Mouse (Mus musculus) MEL (cell line): ENCODE measurements around the gene Frmd7. TPM values are rescaled to one million over a fixed set of nuclear protein-coding genes. Genes with fewer than 3 reads are reported as not detected.

Experiments
- DNase-seq: peaks from one replicate; pipeline ENCODE4 v3.0.0; 2011; ENCODE audit warnings: low read depth, low spot score
- H3K27ac ChIP-seq: 2 replicates; pipeline ENCODE4 v1.5.1; 2012; ENCODE audit warnings: low read depth, mild to moderate bottlenecking, control low read depth, low read length, moderate library complexity; ENCODE audit not compliant: control insufficient read depth
- H3K27me3 ChIP-seq, 2 experiments: fragments of 150-350 bp in 1 of 2; sonication (generic) in 1 of 2; 2 replicates each; pipeline ENCODE4 v1.6.1; 2012; ENCODE audit warnings: low read length in 2 of 2, mild to moderate bottlenecking in 2 of 2, improper control_type of control experiment in 1 of 2, moderate library complexity in 1 of 2; ENCODE audit not compliant: insufficient read depth in 2 of 2, control insufficient read depth in 1 of 2
- H3K36me3 ChIP-seq, 2 experiments: 2 replicates each; pipeline ENCODE4 v1.6.1; 2012 to 2014; ENCODE audit warnings: low read length in 2 of 2, improper control_type of control experiment in 1 of 2, inconsistent platforms in 1 of 2, mild to moderate bottlenecking in 1 of 2; ENCODE audit not compliant: insufficient read depth in 2 of 2, control insufficient read depth in 1 of 2
- H3K4me1 ChIP-seq, 2 experiments: fragments of 150-350 bp in 1 of 2; sonication (generic) in 1 of 2; 2 replicates each; pipeline ENCODE4 v1.6.1; 2012; ENCODE audit warnings: low read length in 2 of 2, improper control_type of control experiment in 1 of 2, mild to moderate bottlenecking in 1 of 2; ENCODE audit not compliant: insufficient read depth in 2 of 2, control insufficient read depth in 1 of 2
- H3K4me3 ChIP-seq, 2 experiments: fragments of 150-350 bp in 1 of 2; sonication (generic) in 1 of 2; 2 replicates each; pipeline ENCODE4 v1.5.1; 2012; ENCODE audit warnings: low read depth in 2 of 2, low read length in 2 of 2, mild to moderate bottlenecking in 2 of 2, moderate library complexity in 2 of 2, control low read depth in 1 of 2, improper control_type of control experiment in 1 of 2; ENCODE audit not compliant: control insufficient read depth in 1 of 2, insufficient read depth in 1 of 2
- H3K79me2 ChIP-seq: 2 replicates; pipeline ENCODE4 v1.6.1; 2012; ENCODE audit warnings: mild to moderate bottlenecking, low read length, moderate library complexity; ENCODE audit not compliant: control insufficient read depth, poor library complexity, insufficient read depth
- H3K9ac ChIP-seq: 2 replicates; pipeline ENCODE4 v1.6.1; 2012; ENCODE audit warnings: low read depth, mild to moderate bottlenecking, control low read depth, low read length, moderate library complexity; ENCODE audit not compliant: control insufficient read depth, poor library complexity, severe bottlenecking
- H3K9me3 ChIP-seq: fragments of 150-350 bp; sonication (generic); replicated peaks from 2 replicates; pipeline ENCODE4 v1.6.1; 2012; ENCODE audit warnings: mild to moderate bottlenecking, low read length, improper control_type of control experiment, moderate library complexity; ENCODE audit not compliant: insufficient read depth
- BHLHE40 ChIP-seq: IDR thresholded peaks from 2 replicates; pipeline ENCODE4 v1.6.1; 2012; ENCODE audit warnings: low read depth, mild to moderate bottlenecking, inconsistent platforms, low read length, improper control_type of control experiment, borderline replicate concordance
- CHD1 ChIP-seq: IDR thresholded peaks from 2 replicates; pipeline ENCODE4 v1.6.1; 2012; ENCODE audit warnings: low read depth, mild to moderate bottlenecking, inconsistent platforms, low read length, improper control_type of control experiment
- CTCF ChIP-seq, 3 experiments: IDR thresholded peaks in 2 of 3; conservative IDR thresholded peaks in 1 of 3; 2 replicates each; pipeline ENCODE4 v1.5.1; 2011 to 2012; ENCODE audit warnings: low read length in 3 of 3, low read depth in 2 of 3, mild to moderate bottlenecking in 2 of 3, improper control_type of control experiment in 1 of 3, inconsistent platforms in 1 of 3, mixed read lengths in 1 of 3, moderate library complexity in 1 of 3; ENCODE audit not compliant: control insufficient read depth in 1 of 3, insufficient read depth in 1 of 3, poor library complexity in 1 of 3, severe bottlenecking in 1 of 3
- ELF1 ChIP-seq: IDR thresholded peaks from 2 replicates; pipeline ENCODE4 v1.6.1; 2014; ENCODE audit warnings: low read depth, mild to moderate bottlenecking, inconsistent platforms, low read length, improper control_type of control experiment, moderate library complexity
- EP300 ChIP-seq, 2 experiments: IDR thresholded peaks; 2 replicates each; pipeline ENCODE4 v1.6.1; 2011; ENCODE audit warnings: improper control_type of control experiment in 2 of 2, low read length in 2 of 2, low read depth in 1 of 2, mild to moderate bottlenecking in 1 of 2
- GABPA ChIP-seq: IDR thresholded peaks from 2 replicates; pipeline ENCODE4 v1.6.1; 2012; ENCODE audit warnings: low read depth, mild to moderate bottlenecking, inconsistent platforms, low read length, improper control_type of control experiment, moderate library complexity
- HCFC1 ChIP-seq: IDR thresholded peaks from 2 replicates; pipeline ENCODE4 v1.6.1; 2012; ENCODE audit warnings: low read depth, mild to moderate bottlenecking, inconsistent platforms, low read length, improper control_type of control experiment, moderate library complexity
- JUND ChIP-seq: IDR thresholded peaks from 2 replicates; pipeline ENCODE4 v1.6.1; 2011; ENCODE audit warnings: low read depth, mild to moderate bottlenecking, improper control_type of control experiment, low read length
- MAFK ChIP-seq: IDR thresholded peaks from 2 replicates; pipeline ENCODE4 v1.6.1; 2011; ENCODE audit warnings: low read depth, mild to moderate bottlenecking, low read length, improper control_type of control experiment, borderline replicate concordance
- MAX ChIP-seq: IDR thresholded peaks from 2 replicates; pipeline ENCODE4 v1.6.1; 2011; ENCODE audit warnings: low read length, improper control_type of control experiment
- MEF2A ChIP-seq: IDR thresholded peaks from 2 replicates; pipeline ENCODE4 v1.6.1; 2014; ENCODE audit warnings: low read depth, mild to moderate bottlenecking, inconsistent platforms, low read length, improper control_type of control experiment; ENCODE audit not compliant: poor library complexity, insufficient replicate concordance, severe bottlenecking; ENCODE audit errors: extremely low read depth
- MYB ChIP-seq: IDR thresholded peaks from 2 replicates; pipeline ENCODE4 v1.6.1; 2011; ENCODE audit warnings: mild to moderate bottlenecking, low read depth, low read length, improper control_type of control experiment
- MYC ChIP-seq: IDR thresholded peaks from 2 replicates; pipeline ENCODE4 v1.6.1; 2011; ENCODE audit warnings: low read depth, mild to moderate bottlenecking, low read length, improper control_type of control experiment, moderate library complexity
- POLR2AphosphoS2 ChIP-seq: IDR thresholded peaks from 2 replicates; pipeline ENCODE4 v1.6.1; 2011; ENCODE audit warnings: low read length, improper control_type of control experiment
- POLR2AphosphoS5 ChIP-seq: IDR thresholded peaks from 2 replicates; pipeline ENCODE4 v1.6.1; 2012; ENCODE audit warnings: low read depth, borderline replicate concordance, mild to moderate bottlenecking, inconsistent platforms, low read length, moderate library complexity, mixed read lengths
- RCOR1 ChIP-seq: IDR thresholded peaks from 2 replicates; pipeline ENCODE4 v1.6.1; 2012; ENCODE audit warnings: low read depth, mild to moderate bottlenecking, inconsistent platforms, low read length, improper control_type of control experiment
- SIN3A ChIP-seq: IDR thresholded peaks from 2 replicates; pipeline ENCODE4 v1.6.1; 2012; ENCODE audit warnings: low read length, improper control_type of control experiment, inconsistent platforms
- SMC3 ChIP-seq: IDR thresholded peaks from 2 replicates; pipeline ENCODE4 v1.6.1; 2011; ENCODE audit warnings: low read depth, low read length, improper control_type of control experiment
- UBTF ChIP-seq: IDR thresholded peaks from 2 replicates; pipeline ENCODE4 v1.6.1; 2012; ENCODE audit warnings: low read depth, mild to moderate bottlenecking, inconsistent platforms, low read length, improper control_type of control experiment, moderate library complexity, borderline replicate concordance; ENCODE audit not compliant: insufficient read depth
- USF1 ChIP-seq: IDR thresholded peaks from 2 replicates; pipeline ENCODE4 v1.6.1; 2014; ENCODE audit warnings: low read depth, mild to moderate bottlenecking, inconsistent platforms, low read length, improper control_type of control experiment, moderate library complexity
- ZC3H11A ChIP-seq: IDR thresholded peaks from 2 replicates; pipeline ENCODE4 v1.6.1; 2012; ENCODE audit warnings: low read depth, mild to moderate bottlenecking, inconsistent platforms, low read length, improper control_type of control experiment
- ZKSCAN1 ChIP-seq: IDR thresholded peaks from 2 replicates; pipeline ENCODE4 v1.6.1; 2012; ENCODE audit warnings: low read depth, mild to moderate bottlenecking, inconsistent platforms, low read length, improper control_type of control experiment, moderate library complexity
- ZNF384 ChIP-seq: IDR thresholded peaks from 2 replicates; pipeline ENCODE4 v1.6.1; 2012; ENCODE audit warnings: low read depth, mild to moderate bottlenecking, inconsistent platforms, low read length, improper control_type of control experiment
- polyA plus RNA-seq, 2 experiments: library from polyadenylated mRNA; stranded (reverse) in 1 of 2; unstranded in 1 of 2; fragments of >175 nt in 1 of 2; fragments of >200 nt in 1 of 2; gene quantifications; 2 replicates each; pipeline versions ENCODE4 v1.2.1 to v1.2.4; 2012; ENCODE audit warnings: low replicate concordance in 2 of 2, low read depth in 1 of 2; ENCODE audit not compliant: insufficient read length in 2 of 2, insufficient read depth in 1 of 2, missing spikeins in 1 of 2
- total RNA-seq: library from RNA; depleted of rRNA; stranded (reverse); fragments of 300-350 nt; gene quantifications from 2 replicates; pipeline ENCODE4 v1.2.3, GENCODE M21; 2012

Frmd7 gene
- total and polyA plus RNA-seq, 3 experiments, result not detected

GRCm38 (mm10) chrX:50989940-50990339 is 47.4 kb upstream of the Frmd7 start:
- Histone ChIP-seq H3K27ac (no peak overlapping the region), H3K4me1 (peaks cover 0 to 3% of the 10 kb centered on the region in 2 experiments; a peak in 1 of 4 replicates), H3K36me3 (peaks cover 0 to 3% of the 10 kb centered on the region in 2 experiments; a peak in 2 of 4 replicates), H3K79me2 (no peaks in the 10 kb centered on the region), H3K4me3 (no peak overlapping the region), H3K9me3 (no peaks in the 10 kb centered on the region), H3K9ac (no peak overlapping the region), H3K27me3 (no peaks in the 10 kb centered on the region)
- TF ChIP-seq BHLHE40 (no peak), POLR2AphosphoS2 (no peak), ZKSCAN1 (no peak), USF1 (no peak), ZNF384 (no peak), SIN3A (no peak), MYB (no peak), CHD1 (no peak), JUND (no peak), ZC3H11A (no peak), CTCF (IDR thresholded peaks at IDR 0.05 in 2 of 3, conservative IDR thresholded peaks at IDR 0.05 in 1 of 3; ENCODE audit: control insufficient read depth in 1 of 3, insufficient read depth in 1 of 3, low read depth in 2 of 3, low read length in 3 of 3, poor library complexity in 1 of 3, severe bottlenecking in 1 of 3) (no peak)
- no peak for DNase-seq

GRCm38 (mm10) chrX:50988581-50988980 is 46.1 kb upstream of the Frmd7 start:
- H3K9ac ChIP-seq, result no peak overlapping the region
- H3K4me3 ChIP-seq, result no peak overlapping the region
- no peak overlapping the region for H3K27ac ChIP-seq
- no peaks in the 10 kb centered on the region for H3K9me3 ChIP-seq
- H3K4me1 ChIP-seq, result no peaks in the 10 kb centered on the region
- no peaks in the 10 kb centered on the region for H3K79me2 ChIP-seq
- DNase-seq, result no peak
- no peaks in the 10 kb centered on the region for H3K36me3 ChIP-seq
- no peak for TF ChIP-seq ELF1
- no peak for TF ChIP-seq POLR2AphosphoS5
- no peak for TF ChIP-seq POLR2AphosphoS2
- TF ChIP-seq MAFK, result no peak
- TF ChIP-seq MAX, result no peak
- no peak for TF ChIP-seq JUND
- no peak for TF ChIP-seq MEF2A
- TF ChIP-seq HCFC1, result no peak
- TF ChIP-seq CHD1, result no peak
- TF ChIP-seq GABPA, result no peak
- no peak for TF ChIP-seq ZKSCAN1
- TF ChIP-seq MYC, result no peak
- TF ChIP-seq RCOR1, result no peak
- no peak for TF ChIP-seq EP300 (IDR thresholded peaks at IDR 0.05; ENCODE audit: low read depth in 1 of 2, low read length in 2 of 2)
- TF ChIP-seq CTCF (IDR thresholded peaks at IDR 0.05 in 2 of 3, conservative IDR thresholded peaks at IDR 0.05 in 1 of 3; ENCODE audit: control insufficient read depth in 1 of 3, insufficient read depth in 1 of 3, low read depth in 2 of 3, low read length in 3 of 3, poor library complexity in 1 of 3, severe bottlenecking in 1 of 3), result no peak
- TF ChIP-seq UBTF, result no peak
- no peak for TF ChIP-seq SMC3
- no peaks in the 10 kb centered on the region for H3K27me3 ChIP-seq
